Mouse (Mus musculus) bone marrow, adult 2 months (tissue): ENCODE data around the gene Scin.

Experiments
- CTCF ChIP-seq: fragments of 200-500 bp; IDR thresholded peaks from 2 replicates; pipeline ENCODE4 v1.5.1; 2011; ENCODE audit warnings: low read length, control low read depth; ENCODE audit not compliant: control insufficient read depth, insufficient read depth
- POLR2A ChIP-seq: fragments of 200-500 bp; IDR thresholded peaks from 2 replicates; pipeline ENCODE4 v1.6.1; 2011; ENCODE audit warnings: low read depth, mild to moderate bottlenecking, control low read depth, low read length, borderline replicate concordance; ENCODE audit not compliant: control insufficient read depth

GRCm38 (mm10) chr12:40047024-40047423 is 87.0 kb downstream of the Scin start:
- TF ChIP-seq CTCF (no peak), POLR2A (no peak)
